Mouse (Mus musculus) testis, postnatal 14 days (tissue): ENCODE data around the gene Lhx2.

Source experiments
- DNase-seq: peaks from one replicate; pipeline ENCODE4 v3.0.0; 2021; ENCODE audit warnings: low spot score

Gene Lhx2

DNA sequence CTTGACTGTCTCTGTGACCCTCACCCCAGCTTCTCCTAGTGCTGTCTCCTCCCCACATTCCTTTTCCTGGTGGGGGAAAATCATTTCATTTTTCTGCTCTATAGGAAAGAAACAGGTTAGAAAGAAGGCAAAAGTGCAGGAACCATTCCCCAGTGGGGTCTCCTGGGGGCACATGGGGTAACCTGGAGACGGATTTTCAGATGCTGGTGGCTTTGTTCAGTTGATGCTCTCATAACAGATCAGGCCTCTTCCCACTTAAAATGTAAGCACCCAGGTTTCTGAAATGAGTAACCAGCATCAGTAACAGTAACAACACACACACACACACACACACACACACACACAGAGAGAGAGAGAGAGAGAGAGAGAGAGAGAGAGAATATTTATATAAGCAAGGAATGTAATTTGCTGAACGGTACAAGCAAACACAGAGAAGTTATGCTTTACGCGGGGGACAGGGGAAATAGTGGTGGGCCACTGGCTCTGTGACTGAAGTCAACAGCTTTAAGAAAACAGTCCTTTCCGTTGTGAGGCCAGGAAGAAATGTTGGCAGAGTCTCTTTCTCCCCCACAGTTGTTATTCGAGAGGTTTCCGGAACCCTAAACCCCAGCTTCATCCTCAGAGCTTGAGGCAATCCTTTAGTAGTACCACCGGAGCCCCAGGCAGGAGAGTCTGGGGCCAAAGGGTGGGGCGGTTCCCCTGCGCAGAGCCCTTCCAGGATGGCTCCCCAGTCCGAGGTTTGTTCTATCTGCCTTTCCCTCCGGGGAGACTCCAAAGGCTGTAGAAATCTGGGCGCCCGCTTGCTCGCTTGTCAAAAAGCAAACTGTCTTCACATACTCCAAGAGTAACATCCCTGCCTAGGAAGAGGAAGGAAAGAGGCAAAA is 8.0 kb downstream of the Lhx2 start:
- no peak for DNase-seq

DNA sequence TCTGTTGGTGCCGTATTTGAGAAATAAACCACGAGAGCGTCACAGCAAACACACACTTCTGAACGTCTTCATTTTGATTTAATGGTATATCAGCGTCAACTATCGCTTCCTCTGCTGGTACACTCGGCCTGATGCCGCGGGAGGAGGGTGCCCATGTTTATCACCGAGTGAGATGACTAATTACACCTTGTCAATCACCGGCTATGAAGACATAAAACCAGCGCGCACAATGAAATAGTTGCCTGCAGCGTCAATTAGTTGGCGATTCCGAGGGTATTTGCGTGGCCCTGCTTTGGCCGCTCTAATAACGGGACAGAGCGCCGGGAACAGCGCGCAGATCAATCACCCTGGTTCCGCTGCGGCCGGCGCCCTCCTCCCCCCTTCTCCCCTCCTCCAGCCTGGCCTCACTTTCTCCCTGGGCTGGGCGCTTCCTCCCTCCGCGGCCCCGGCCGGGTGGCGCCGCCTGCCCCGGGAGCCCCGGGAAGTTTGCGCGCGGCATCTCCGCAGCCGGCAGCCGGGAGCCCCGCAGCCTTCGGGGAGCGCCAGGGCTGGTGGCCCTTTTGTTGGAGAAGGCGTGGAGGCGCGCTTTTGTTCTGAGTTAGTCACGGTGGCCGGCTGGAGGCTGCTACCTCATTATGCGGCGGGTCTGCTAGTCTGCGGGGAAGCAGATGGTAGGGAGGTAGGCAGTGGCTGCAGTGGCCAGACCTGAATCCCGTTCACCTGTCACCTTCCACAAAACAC is 8.9 kb downstream of the Lhx2 start:
- no peak for DNase-seq

DNA sequence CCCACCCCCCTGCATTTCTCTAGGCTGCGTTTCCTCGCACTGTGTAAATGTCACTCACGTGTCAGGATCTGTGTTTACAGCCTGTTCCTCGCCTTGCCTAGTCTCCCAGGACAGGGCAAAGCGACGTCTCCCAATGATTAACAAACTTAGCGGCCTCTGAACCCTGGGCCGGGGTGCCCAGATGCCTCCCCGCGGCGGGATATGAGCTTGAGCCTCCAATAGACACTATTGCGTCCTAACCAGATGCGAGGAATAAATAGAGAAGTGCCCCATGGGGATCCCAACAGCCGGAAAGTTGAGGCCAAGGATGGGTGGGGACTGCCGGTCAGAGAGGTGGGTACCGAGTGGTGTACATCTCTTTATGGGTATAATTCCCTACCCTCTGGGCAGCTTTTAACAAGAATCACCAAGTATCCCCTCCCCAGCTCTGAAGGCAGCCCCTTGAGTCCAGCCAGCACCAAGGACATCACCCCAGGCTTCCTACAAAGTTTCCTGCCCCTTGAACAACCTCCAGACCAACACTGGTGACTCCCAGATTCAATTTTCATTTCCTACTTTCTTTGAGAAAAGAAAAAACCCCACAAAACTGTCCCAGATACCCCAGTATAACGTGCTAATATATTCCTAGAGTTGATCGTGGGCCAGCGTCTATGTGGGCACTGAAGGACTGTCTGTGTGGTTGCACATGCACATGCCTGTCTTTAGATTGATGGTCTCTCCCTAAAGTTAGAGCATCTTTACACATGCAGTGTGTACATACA is 9.8 kb downstream of the Lhx2 start:
- DNase-seq: no peak

DNA sequence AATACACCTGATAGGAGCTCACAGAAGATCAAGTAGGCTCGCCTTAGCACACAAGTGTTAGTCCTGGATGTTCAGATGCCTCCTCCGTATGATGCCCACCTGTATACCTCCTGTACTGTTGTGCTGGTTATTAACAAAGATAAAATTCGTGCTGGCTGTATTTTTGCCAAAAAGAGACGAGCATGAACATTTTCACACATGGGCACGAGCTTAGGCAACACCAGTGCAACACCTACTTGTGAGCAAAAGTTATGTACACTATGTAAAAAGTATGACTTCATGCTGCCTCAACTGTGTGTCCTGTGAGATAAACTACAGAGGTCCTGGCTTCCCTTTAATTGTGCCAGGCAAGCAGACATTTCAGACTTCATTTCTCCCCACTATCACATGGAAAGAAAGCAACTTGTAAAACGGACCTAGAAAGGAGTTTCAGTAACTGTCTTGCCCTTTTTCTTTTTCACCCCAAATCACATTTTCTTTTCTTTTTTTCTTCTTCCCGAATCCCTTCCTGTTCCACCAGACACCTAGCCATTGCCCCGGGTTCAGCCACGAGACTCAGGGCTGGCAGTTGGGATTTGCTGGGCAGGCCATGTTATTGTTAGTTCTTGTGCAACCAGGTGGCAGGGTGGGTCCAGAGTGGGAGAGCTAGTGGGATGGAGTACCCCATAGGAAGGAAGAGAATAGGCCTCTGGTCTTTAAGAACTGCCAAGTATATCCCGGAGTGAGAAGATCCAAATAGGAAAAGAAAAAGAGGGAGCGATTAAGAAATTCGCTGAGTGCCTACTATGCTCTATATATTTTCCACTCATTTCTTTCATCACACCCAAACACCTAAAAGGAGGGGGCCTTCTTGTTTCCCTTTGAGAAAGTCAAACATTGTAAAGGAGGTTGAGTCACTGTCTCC is 10.6 kb downstream of the Lhx2 start:
- no peak for DNase-seq

DNA sequence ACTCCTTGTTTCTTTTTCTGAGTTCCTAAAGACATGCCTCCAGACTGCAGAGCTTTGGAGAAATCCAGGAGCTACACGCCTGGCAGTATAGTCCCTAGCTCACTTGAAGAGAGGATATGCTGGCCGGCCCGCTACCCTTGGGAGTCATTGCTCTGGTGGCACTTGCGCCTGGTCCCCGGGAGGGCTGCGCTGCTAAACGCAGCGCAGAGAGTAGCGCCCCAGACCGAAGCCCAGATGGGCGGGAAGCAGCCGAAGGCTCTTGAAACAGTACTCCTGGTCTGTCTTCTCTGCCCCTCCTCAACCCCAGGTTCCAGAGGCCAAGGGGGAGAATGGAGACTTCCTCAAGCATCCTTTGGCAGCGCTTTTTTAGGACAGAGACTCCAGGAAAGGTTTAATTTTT is 11.3 kb downstream of the Lhx2 start:
- DNase-seq: no peak

DNA sequence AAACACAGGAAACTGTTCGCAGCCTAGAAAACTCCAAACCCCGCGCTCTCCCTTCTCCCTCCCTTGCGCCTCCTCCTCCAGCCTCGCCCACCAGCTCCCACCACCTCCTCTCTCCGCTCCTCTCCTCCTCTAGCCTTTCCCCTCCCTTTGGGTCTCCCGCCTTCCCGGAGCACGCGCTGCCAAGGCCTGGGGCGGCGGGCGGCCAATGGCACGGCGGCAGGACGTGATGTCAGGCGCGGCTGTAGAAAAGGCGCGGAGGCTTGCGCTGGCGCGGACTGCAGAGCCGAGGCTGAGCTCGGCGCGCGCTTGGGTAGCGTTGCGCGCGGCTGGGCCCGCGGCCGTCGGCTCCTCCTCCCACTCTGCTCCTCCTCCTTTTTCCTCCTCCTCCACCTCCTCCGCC is 11.7 kb downstream of the Lhx2 start:
- peak; percentile 86 for DNase-seq

DNA sequence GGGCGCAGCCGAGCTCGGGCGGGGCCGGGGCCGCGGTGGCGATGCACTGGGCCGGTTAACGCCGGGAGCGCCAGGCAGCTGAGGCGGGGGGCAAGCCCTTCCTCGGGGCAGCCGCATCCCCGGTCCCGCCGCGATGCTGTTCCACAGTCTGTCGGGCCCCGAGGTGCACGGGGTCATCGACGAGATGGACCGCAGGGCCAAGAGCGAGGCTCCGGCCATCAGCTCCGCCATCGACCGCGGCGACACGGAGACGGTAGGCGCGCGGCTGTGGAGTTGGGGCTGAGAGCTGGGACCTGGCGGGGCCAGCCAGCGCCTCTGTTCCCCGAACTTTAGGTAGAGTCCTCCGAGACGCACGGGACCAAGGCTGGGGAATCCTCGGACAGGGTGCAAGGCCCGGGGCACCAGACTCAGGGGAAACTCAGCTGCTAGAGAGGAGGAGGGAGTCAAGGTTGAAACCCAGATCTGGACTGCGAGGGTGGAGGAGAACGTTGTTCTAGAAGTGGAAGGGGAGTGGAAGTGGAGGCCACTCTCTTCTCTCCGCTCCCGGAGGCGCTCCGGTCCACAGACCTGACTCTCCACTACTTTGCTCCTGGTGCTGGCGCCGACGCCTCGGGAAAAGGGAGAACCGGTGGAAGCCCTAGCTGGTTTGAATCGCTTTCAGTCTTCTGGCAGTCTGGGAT is 12.7 kb downstream of the Lhx2 start:
- no peak for DNase-seq

DNA sequence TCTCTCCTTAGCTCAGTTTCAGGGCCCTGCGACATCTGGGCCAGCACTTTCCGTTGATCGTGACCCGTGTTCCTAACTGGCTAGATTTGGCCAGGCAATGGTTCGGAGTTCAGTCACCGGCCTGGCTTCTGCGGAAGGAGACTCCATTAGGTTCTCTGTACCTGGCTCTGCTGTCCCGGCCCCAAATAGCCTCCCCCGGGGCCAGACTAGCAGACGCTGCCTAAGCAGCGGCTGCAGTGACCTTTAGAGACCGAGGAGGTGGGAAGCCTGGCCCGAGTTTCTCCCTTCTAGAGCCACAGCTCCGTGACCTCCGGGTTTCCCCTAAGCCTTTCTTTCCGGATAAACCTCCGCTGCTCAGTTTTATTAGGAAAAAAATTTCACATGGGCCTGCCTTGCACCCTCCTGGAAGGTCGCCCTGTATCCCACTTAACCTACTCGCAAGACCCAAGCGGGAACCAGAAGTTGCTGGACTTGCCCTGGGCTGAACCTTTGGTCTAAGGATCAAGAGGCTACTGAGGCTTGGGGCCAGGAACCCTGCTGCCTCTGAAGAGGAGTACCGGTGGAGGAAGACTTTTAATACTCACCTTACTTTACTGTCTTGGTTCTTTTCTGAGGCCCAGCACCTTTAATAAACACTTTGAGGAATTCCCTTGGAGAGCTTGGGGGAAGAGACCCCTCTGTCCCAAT is 13.4 kb downstream of the Lhx2 start:
- no peak for DNase-seq

DNA sequence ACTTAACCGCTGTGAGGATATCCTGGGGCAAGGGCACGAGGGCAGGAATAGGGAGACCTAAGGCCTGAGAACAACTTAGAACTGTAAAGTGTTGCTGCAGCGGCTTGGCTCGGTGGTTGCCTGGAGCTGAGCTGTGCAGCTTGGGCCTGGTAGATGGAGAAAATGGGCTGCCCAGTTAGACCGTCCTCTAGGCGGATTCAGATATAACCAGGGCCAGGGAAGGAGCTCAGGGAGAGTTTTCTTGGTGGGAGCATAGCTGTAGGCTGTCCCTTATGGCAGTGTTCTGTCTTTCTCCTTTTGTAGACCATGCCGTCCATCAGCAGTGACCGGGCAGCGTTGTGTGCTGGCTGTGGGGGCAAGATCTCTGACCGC is 13.9 kb downstream of the Lhx2 start:
- no peak for DNase-seq

DNA sequence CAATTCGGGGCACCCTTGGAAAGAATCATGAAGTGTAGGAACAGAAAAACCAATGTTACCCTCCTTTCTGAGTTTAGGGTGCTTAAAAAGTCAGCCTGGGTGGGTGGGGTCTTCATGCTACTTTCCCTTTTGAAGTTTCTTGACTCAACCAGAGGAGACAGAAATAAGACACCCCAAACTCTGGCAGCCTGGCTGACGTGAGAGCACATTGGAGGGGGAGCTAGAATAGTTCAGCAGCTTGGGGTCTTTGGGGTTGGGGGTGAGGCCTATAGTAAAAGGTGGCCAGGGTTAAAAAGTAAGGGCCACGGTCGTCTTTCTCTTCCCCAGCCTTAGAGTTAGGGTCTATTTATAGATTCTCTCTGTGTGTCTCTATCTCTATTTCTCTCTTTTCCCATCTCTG is 14.6 kb downstream of the Lhx2 start:
- DNase-seq: no peak

DNA sequence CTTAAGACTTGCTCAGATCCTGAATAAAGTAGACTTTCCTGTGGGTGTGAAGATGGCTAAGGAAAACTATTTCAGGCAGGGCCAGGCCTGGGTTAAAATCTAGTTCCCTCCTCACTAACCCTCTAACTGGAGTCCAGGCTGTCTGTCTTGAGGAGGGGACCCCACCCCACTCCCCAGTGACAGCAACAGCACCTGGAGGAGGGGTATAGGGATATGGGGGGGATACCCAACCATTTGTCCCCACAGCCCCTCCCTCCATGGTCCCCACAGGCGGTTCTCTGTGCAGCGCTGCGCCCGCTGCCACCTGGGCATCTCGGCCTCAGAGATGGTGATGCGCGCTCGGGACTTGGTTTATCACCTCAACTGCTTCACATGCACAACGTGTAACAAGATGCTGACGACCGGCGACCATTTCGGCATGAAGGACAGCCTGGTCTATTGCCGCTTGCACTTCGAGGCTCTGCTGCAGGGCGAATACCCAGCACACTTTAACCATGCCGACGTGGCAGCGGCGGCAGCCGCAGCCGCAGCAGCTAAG is 15.2 kb downstream of the Lhx2 start:
- DNase-seq: no peak

DNA sequence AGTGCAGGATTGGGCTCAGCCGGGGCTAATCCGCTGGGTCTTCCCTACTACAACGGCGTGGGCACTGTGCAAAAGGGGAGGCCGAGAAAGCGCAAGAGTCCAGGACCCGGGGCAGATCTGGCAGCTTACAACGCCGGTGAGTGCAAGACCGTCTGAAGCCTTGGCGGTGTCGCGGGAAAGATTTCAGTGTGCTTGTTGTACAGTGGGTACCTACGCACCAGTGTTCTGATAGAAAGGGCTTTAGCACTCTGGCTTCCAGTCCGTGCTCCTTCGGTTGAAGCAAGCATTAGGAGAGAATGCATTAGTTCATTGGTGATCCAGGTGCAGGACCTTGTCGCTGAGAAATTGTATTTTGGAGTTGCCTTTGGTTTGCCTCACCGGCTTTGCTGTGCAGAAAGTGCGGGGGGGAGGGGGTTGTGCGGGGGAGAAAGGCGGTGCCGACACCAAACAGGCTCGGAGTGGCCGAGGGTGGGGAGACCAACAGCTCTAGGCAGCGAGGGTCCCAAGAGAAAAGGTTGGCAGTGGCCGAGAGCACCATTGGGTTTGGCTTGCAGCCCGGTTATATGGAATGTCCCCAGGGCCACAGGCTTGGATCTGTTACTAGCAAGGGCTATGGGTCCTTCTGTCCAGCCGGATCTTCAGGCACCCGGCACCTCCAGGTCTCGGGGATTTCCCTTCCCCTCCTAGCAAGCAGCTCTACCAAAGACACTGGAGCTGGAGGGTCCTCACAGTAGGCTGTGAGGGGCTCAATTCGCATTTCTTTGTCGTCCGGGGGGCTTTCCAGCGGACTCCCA is 15.8 kb downstream of the Lhx2 start:
- DNase-seq: no peak

DNA sequence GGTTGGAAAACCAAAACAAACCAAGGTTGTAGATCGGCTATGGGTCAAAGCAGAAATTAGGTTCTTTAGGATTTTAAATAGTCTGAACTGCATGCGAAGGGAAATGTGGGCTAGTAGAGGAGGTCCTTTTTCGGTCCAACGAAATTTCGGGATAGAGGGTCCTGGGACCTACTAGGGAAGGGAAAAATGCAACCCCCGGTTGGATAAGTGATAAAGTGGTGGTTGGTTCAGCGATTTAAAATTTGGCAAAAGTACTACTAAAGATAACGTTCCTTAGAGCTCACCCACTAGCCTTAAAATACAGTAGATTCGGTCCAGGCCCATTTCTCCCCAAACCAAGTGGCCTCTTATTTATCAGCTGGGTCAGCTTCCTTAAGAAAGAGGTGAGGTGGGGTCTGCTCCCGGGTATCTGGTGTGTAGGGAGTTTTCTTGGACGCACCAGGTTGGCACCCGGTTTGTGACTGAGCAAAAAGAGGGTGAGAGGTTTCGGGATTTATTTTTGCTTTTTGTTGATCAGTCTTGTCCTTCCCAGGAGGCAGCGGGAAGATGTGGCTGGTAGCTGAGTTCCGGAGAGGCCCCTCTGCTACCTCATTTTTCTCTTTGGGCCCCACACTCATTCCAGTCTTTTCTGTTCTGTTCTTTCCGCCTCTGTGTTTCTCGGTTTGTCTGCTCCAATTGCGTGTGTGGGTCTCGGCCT is 16.8 kb downstream of the Lhx2 start:
- DNase-seq: no peak

DNA sequence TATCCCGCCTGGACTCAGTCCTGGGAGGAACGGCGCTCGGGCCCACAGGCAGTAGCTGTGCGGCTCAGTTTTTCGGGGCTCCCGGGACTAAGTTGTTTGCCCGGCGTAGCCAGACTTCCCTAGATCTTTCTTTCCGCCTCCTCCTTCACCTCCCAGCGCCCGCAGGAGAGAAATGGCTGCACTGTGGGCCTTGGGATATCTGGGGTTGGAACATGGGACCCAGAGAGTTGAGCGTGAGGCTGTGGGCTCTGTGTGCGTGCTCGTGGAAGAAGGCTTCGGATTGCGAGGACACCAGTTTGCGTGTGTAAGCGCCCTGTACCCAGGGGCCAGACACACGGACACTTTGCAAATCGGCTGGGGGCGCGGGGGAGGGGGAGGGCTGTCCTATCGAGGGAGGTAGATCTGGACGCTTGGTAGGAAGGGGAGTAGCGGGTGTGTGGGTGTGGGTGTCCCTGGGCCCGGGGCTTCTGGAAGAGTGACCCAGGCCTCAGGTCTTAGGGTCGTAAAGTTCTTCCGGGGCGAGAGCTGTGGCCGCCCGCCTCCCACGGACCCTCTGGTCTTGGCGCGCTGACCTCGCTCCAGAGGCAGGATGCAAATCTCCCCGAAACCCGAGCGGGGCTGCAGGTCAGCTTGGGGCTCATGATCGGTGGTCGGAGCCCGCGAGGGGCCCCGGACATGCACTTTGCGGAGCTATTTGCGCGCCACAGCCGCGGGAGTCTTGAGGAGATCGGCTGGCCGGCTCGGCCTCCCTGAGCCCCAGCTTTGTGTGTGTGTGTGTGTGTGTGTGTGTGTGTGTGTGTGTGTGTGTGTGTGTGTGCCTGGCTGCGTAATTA is 17.6 kb downstream of the Lhx2 start:
- no peak for DNase-seq

DNA sequence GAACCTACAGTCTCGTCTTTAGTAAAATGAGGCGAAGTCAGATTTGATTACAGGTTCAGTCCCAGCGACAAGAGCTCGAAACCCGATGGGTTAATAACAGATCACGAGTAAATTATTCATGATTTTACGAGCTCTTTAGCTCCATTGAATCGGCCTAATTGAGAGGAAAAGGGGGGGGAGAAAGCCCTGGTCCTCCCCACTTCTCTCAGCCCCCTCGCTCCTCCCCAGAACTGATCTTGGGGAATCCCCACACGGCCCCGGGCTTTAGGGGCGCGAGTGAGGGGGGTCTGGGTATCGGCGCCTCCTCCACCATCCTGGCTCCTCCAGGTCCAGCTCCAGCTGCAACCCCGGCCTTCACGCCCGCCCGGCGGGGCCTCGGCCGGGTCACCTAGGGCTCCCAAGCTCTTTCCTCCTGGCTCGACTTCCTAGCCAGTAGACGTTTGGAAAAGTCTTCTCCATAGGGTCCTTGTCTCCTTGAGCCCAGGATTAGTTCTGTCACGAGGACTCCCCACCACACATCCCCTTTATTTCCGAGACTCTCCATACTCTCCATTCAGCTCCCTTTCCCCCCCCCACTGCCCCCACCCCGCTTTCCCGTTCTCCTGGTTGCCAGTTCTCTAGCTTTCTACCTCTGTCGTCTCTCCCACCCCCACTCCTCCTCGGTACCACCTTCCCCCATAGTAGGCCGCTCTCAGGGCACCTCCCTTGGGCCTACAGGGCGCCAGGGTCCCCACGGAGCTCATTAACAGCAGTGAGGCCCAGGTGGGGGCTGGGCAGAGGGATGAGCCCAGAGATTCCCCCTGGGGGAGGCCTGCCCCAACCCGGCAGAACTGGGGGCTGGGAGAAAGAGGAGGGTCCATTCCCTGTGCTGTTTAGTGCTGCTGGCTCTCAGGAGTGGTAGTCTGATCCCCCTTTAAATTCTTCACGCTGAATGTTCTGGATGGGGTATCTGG is 18.5 kb downstream of the Lhx2 start:
- no peak for DNase-seq

DNA sequence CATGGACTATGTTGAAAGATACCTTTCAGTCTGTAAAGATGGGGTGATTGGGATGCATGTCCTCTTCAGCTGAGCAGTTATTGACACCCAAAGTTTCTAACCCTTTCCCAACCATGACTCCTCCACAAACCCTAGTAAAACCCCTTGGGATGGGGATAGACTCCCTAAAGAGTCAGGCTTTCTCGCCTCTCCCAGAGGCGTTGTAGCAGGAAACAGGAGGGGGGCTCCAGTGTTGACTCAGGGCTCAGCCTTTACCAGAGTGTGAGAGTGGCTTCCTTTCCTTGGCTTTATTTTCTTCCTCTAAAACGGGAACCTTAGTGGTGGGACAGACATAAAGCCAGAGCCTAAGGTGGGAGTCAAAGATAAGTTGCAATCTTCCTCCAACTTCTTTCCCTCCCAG is 19.5 kb downstream of the Lhx2 start:
- DNase-seq: no peak

DNA sequence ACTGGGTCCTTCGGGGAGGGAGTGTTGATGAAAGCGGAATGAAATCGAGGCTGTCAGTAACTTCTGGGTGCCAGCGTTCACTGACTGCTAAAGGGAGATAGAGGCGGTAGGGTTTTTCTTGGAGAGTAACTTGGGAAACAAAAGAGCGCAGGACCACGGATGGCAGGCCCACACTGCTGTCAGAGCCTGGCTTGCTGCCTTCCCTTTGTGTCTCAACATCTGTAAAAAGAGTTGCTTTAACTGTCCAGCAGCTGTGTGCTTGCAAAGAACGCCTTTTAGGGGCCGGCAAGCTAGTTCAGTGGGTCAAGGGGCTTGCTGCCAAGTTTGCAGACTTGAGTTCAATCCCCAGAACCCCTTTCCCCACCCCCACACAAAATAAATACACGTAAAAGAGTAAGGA is 20.1 kb downstream of the Lhx2 start:
- no peak for DNase-seq
